Mouse (Mus musculus) liver, postnatal 0 days (tissue): Measurements from ENCODE around the gene Slc5a6.

Experiments used
- CTCF ChIP-seq: sonication (generic); IDR thresholded peaks from 2 replicates; pipeline ENCODE4 v1.5.1; 2016; ENCODE audit warnings: antibody characterized with exemption, low read depth
- EP300 ChIP-seq: IDR thresholded peaks from 2 replicates; pipeline ENCODE4 v1.6.1; 2016; ENCODE audit warnings: antibody characterized with exemption, low read depth, mild to moderate bottlenecking

- TF ChIP-seq CTCF = no peak
- no peak for TF ChIP-seq EP300
Measured at GRCm38 (mm10) chr5:30992980-30993676, 55.6 kb downstream of the Slc5a6 start.
